Mouse (Mus musculus) embryonic facial prominence, embryonic 10.5 days (tissue): ENCODE data around the gene Isca2. TPM values are rescaled to one million over a fixed set of nuclear protein-coding genes. Genes with fewer than 3 reads are reported as not detected.

Experiments used
- polyA plus RNA-seq: library from polyadenylated mRNA; unstranded; fragments of >200 nt; fragmentation: Nextera tagmentation; extraction: Ambion mirVana; gene quantifications from 2 replicates; pipeline ENCODE4 v1.2.1, GENCODE M21; 2016

Isca2 gene
- polyA plus RNA-seq, 1 experiment from 2014 or later, result 141 TPM

Other genes starting within 250 kb of the Isca2 start
- gene Vsx2, start 203.5 kb upstream of the Isca2 start, polyA plus RNA-seq, result 2.8 and 3.2 TPM in 2 replicates
- gene Abcd4, start 155.8 kb upstream of the Isca2 start, polyA plus RNA-seq, result 12.7 and 13.6 TPM in 2 replicates
- gene Vrtn, start 132.2 kb upstream of the Isca2 start, polyA plus RNA-seq, result not detected in 2 replicates
- not detected in 2 replicates for gene Syndig1l, start 74.4 kb upstream of the Isca2 start, polyA plus RNA-seq
- gene Npc2, start 99 bp upstream of the Isca2 start, polyA plus RNA-seq, result 62.8 and 64.4 TPM in 2 replicates
- gene Ltbp2, start 103.3 kb downstream of the Isca2 start, polyA plus RNA-seq, result 0.12 TPM in 1 of 2 replicates, not detected in the other
- 191 and 192 TPM in 2 replicates for gene Fcf1, start 197.6 kb downstream of the Isca2 start, polyA plus RNA-seq
- 16.8 and 18.1 TPM in 2 replicates for gene Arel1, start 197.6 kb downstream of the Isca2 start, polyA plus RNA-seq
- 36.5 and 37.9 TPM in 2 replicates for gene Ylpm1, start 223.1 kb downstream of the Isca2 start, polyA plus RNA-seq